24 mouse cellular contexts compared by ENCODE assay signal in genomic region chr6:78469287-78469686, GRCm38 (mm10). TPM values are rescaled to one million over a fixed set of nuclear protein-coding genes. Genes with fewer than 3 reads are reported as not detected.
A peak's percentile ranks its signal among the peaks of the same experiment; 100 is the strongest.
DNase-seq lines count a peak whose midpoint lies in the region; ATAC-seq and TF ChIP-seq lines count a peak whose summit lies in the region.
"Had no signal": no experiment of that assay in that cellular context is flagged by ENCODE, and none has a peak within 500 bp of the region (broad histone marks: within the 10 kb centered on the region; RNA-seq: fewer than 3 reads in every experiment).

No protein-coding gene starts in this region.

- no peak for ATAC-seq in embryonic facial prominence, embryonic 14.5 days (ENCODE audit: low read depth)
- ATAC-seq in intestine, embryonic 15.5 days: peak; percentile 68
- ATAC-seq in intestine, embryonic 16.5 days: peak; percentile 76
- ATAC-seq in intestine, postnatal 0 days: peak; percentile 45; the same call in 1 of the 2 replicates
- ATAC-seq in midbrain, embryonic 15.5 days (replicated peaks): no peak
- ATAC-seq: activated CD4-positive, CD25-positive, alpha-beta regulatory T cell, adult 4 months; CD4-positive, CD25-positive, alpha-beta regulatory T cell, adult 4 months; Patski had no signal

- H3K9me3 ChIP-seq in embryonic facial prominence, embryonic 14.5 days (ENCODE audit: control insufficient read depth, low read length): no peaks in the 10 kb centered on the region
- H3K9me3 ChIP-seq in embryonic facial prominence, embryonic 10.5 days: no peaks in the 10 kb centered on the region
- H3K9me3 ChIP-seq in intestine, embryonic 15.5 days: no peaks in the 10 kb centered on the region
- H3K9me3 ChIP-seq in intestine, embryonic 16.5 days (ENCODE audit: control insufficient read depth, low read length): no peaks in the 10 kb centered on the region
- no peaks in the 10 kb centered on the region for H3K9me3 ChIP-seq in intestine, postnatal 0 days (ENCODE audit: control insufficient read depth)
- no peaks in the 10 kb centered on the region for H3K9me3 ChIP-seq in midbrain, embryonic 15.5 days

- TF ChIP-seq CTCF in intestine, postnatal 0 days (IDR thresholded peaks at IDR 0.05; ENCODE audit: low read depth): no peak

- H3K27me3 ChIP-seq in embryonic facial prominence, embryonic 14.5 days (replicated peaks; ENCODE audit: control insufficient read depth, insufficient read depth, low read length): no peaks in the 10 kb centered on the region
- no peaks in the 10 kb centered on the region for H3K27me3 ChIP-seq in embryonic facial prominence, embryonic 10.5 days (replicated peaks; ENCODE audit: low read depth, poor library complexity, severe bottlenecking)
- H3K27me3 ChIP-seq in intestine, embryonic 15.5 days (replicated peaks): no peaks in the 10 kb centered on the region
- H3K27me3 ChIP-seq in intestine, embryonic 16.5 days (replicated peaks; ENCODE audit: control insufficient read depth, insufficient read depth, low read length): no peaks in the 10 kb centered on the region
- no peaks in the 10 kb centered on the region for H3K27me3 ChIP-seq in intestine, postnatal 0 days (replicated peaks; ENCODE audit: control insufficient read depth, insufficient read depth, low read length)
- no peaks in the 10 kb centered on the region for H3K27me3 ChIP-seq in midbrain, embryonic 15.5 days (replicated peaks)
- H3K27me3 ChIP-seq: CH12.LX had no signal

- no peak overlapping the region for H3K4me3 ChIP-seq in embryonic facial prominence, embryonic 14.5 days (ENCODE audit: low read depth, low read length)
- H3K4me3 ChIP-seq in embryonic facial prominence, embryonic 10.5 days: no peak overlapping the region
- no peak overlapping the region for H3K4me3 ChIP-seq in intestine, embryonic 15.5 days (replicated peaks)
- no peak overlapping the region for H3K4me3 ChIP-seq in intestine, embryonic 16.5 days (ENCODE audit: low read length)
- H3K4me3 ChIP-seq in intestine, postnatal 0 days (ENCODE audit: low read depth, low read length): no peak overlapping the region
- no peak overlapping the region for H3K4me3 ChIP-seq in midbrain, embryonic 15.5 days

- H3K4me2 ChIP-seq in embryonic facial prominence, embryonic 14.5 days (ENCODE audit: low read depth, low read length): no peak overlapping the region
- no peak overlapping the region for H3K4me2 ChIP-seq in intestine, embryonic 15.5 days (replicated peaks)
- H3K4me2 ChIP-seq in intestine, embryonic 16.5 days (ENCODE audit: low read depth, low read length): no peak overlapping the region
- no peak overlapping the region for H3K4me2 ChIP-seq in intestine, postnatal 0 days (replicated peaks; ENCODE audit: low read depth)
- no peak overlapping the region for H3K4me2 ChIP-seq in midbrain, embryonic 15.5 days

- WGBS in embryonic facial prominence, embryonic 14.5 days: 54% methylated on average over 3 of the region's 3 CpGs
- 78% methylated on average over 3 of the region's 3 CpGs for WGBS in embryonic facial prominence, embryonic 10.5 days
- WGBS in intestine, embryonic 15.5 days: 62% methylated on average over 3 of the region's 3 CpGs
- 56% methylated on average over 3 of the region's 3 CpGs for WGBS in intestine, embryonic 16.5 days
- WGBS in intestine, postnatal 0 days: 36% methylated on average over 3 of the region's 3 CpGs
- WGBS in midbrain, embryonic 15.5 days: 84% methylated on average over 3 of the region's 3 CpGs

- H3K4me1 ChIP-seq in embryonic facial prominence, embryonic 14.5 days (ENCODE audit: control insufficient read depth, insufficient read depth, low read length): no peaks in the 10 kb centered on the region
- no peaks in the 10 kb centered on the region for H3K4me1 ChIP-seq in embryonic facial prominence, embryonic 10.5 days
- H3K4me1 ChIP-seq in intestine, embryonic 15.5 days (replicated peaks): no peaks in the 10 kb centered on the region
- H3K4me1 ChIP-seq in intestine, embryonic 16.5 days (ENCODE audit: control insufficient read depth, insufficient read depth, low read length): no peaks in the 10 kb centered on the region
- no peaks in the 10 kb centered on the region for H3K4me1 ChIP-seq in intestine, postnatal 0 days (replicated peaks; ENCODE audit: control insufficient read depth, insufficient read depth, low read length)
- no peaks in the 10 kb centered on the region for H3K4me1 ChIP-seq in midbrain, embryonic 15.5 days

- no peaks in the 10 kb centered on the region for H3K36me3 ChIP-seq in embryonic facial prominence, embryonic 14.5 days (ENCODE audit: control insufficient read depth, insufficient read depth, low read length)
- no peaks in the 10 kb centered on the region for H3K36me3 ChIP-seq in embryonic facial prominence, embryonic 10.5 days (replicated peaks)
- no peaks in the 10 kb centered on the region for H3K36me3 ChIP-seq in intestine, embryonic 15.5 days
- H3K36me3 ChIP-seq in intestine, embryonic 16.5 days (ENCODE audit: control insufficient read depth, insufficient read depth, low read length): no peaks in the 10 kb centered on the region
- H3K36me3 ChIP-seq in intestine, postnatal 0 days (ENCODE audit: control insufficient read depth, insufficient read depth): no peaks in the 10 kb centered on the region
- no peaks in the 10 kb centered on the region for H3K36me3 ChIP-seq in midbrain, embryonic 15.5 days (replicated peaks)
- H3K36me3 ChIP-seq: G1E had no signal

- no peak overlapping the region for H3K9ac ChIP-seq in embryonic facial prominence, embryonic 14.5 days (ENCODE audit: low read depth, low read length)
- no peak overlapping the region for H3K9ac ChIP-seq in intestine, embryonic 15.5 days
- no peak overlapping the region for H3K9ac ChIP-seq in intestine, embryonic 16.5 days (ENCODE audit: low read depth, low read length)
- H3K9ac ChIP-seq in intestine, postnatal 0 days (ENCODE audit: low read depth, low read length): no peak overlapping the region
- H3K9ac ChIP-seq in midbrain, embryonic 15.5 days: no peak overlapping the region

- H3K27ac ChIP-seq in embryonic facial prominence, embryonic 14.5 days (replicated peaks; ENCODE audit: low read depth, low read length): no peak overlapping the region
- H3K27ac ChIP-seq in embryonic facial prominence, embryonic 10.5 days (replicated peaks): no peak overlapping the region
- H3K27ac ChIP-seq in intestine, embryonic 15.5 days: no peak overlapping the region
- no peak overlapping the region for H3K27ac ChIP-seq in intestine, embryonic 16.5 days (ENCODE audit: low read length)
- H3K27ac ChIP-seq in intestine, postnatal 0 days (ENCODE audit: low read depth, low read length): no peak overlapping the region
- no peak overlapping the region for H3K27ac ChIP-seq in midbrain, embryonic 15.5 days

- DNase-seq in embryonic facial prominence, embryonic 14.5 days (ENCODE audit: low spot score): peak; percentile 2
- DNase-seq in embryonic facial prominence, embryonic 10.5 days (ENCODE audit: low spot score): no peak
- no peak for DNase-seq in ovary, adult 18-20 months (ENCODE audit: low spot score)
- DNase-seq in cerebellum, postnatal 4 days (ENCODE audit: low spot score in 2 of 2): no peak
- DNase-seq: adrenal gland, adult 2 months; adrenal gland, adult 8-10 months; adrenal gland, postnatal 10 days; adrenal gland, postnatal 14 days; adrenal gland, postnatal 25 days; adrenal gland, postnatal 36 days; B cell, adult 2 months; cerebellum, adult 11 months; cerebellum, adult 11-12 months had no signal

RNA-seq across cellular contexts. Expression of gene Reg3g, which starts 0.6 kb away (rescaled TPM):
- polyA plus RNA-seq in embryonic facial prominence, embryonic 14.5 days (2014; fragmentation: Nextera tagmentation; extraction: Ambion mirVana): 19.8 and 33.6 TPM in 2 replicates
- 0.15 TPM in 1 of 2 replicates, not detected in the other for polyA plus RNA-seq in embryonic facial prominence, embryonic 10.5 days (2016; fragmentation: Nextera tagmentation; extraction: Ambion mirVana)
- polyA plus RNA-seq in intestine, embryonic 15.5 days (2015; fragmentation: Nextera tagmentation; extraction: Ambion mirVana): 1.7 and 2.6 TPM in 2 replicates
- polyA plus RNA-seq in intestine, embryonic 16.5 days (2015; fragmentation: Nextera tagmentation; extraction: Ambion mirVana): 3.2 and 5.4 TPM in 2 replicates
- 5.8 and 7.8 TPM in 2 replicates for polyA plus RNA-seq in intestine, postnatal 0 days (2015; fragmentation: Nextera tagmentation; extraction: Ambion mirVana)
- not detected in 2 replicates for polyA plus RNA-seq in midbrain, embryonic 15.5 days (2015; fragmentation: Nextera tagmentation; extraction: Ambion mirVana)
- polyA plus RNA-seq: activated CD4-positive, CD25-positive, alpha-beta regulatory T cell, adult 4 months; adrenal gland, adult 2 months; brain, embryonic 14.5 days; C2C12; CD4-positive, CD25-positive, alpha-beta regulatory T cell, adult 4 months; G1E; Patski had no signal

RNA-seq across cellular contexts. Expression of gene Reg1, which starts 46.8 kb away (rescaled TPM):
- not detected in 2 replicates for polyA plus RNA-seq in embryonic facial prominence, embryonic 14.5 days (2014; fragmentation: Nextera tagmentation; extraction: Ambion mirVana)
- polyA plus RNA-seq in embryonic facial prominence, embryonic 10.5 days (2016; fragmentation: Nextera tagmentation; extraction: Ambion mirVana): not detected in 2 replicates
- polyA plus RNA-seq in intestine, embryonic 15.5 days (2015; fragmentation: Nextera tagmentation; extraction: Ambion mirVana): 27.9 and 65.0 TPM in 2 replicates
- 56.1 and 64.6 TPM in 2 replicates for polyA plus RNA-seq in intestine, embryonic 16.5 days (2015; fragmentation: Nextera tagmentation; extraction: Ambion mirVana)
- 229 and 280 TPM in 2 replicates for polyA plus RNA-seq in intestine, postnatal 0 days (2015; fragmentation: Nextera tagmentation; extraction: Ambion mirVana)
- not detected in 2 replicates for polyA plus RNA-seq in midbrain, embryonic 15.5 days (2015; fragmentation: Nextera tagmentation; extraction: Ambion mirVana)
- polyA plus RNA-seq: brain, embryonic 14.5 days; C2C12; CD4-positive, CD25-positive, alpha-beta regulatory T cell, adult 4 months; G1E; Patski had no signal

Comparison
In these comparisons a context has a peak if more than half of its experiments do, and no peak if none do; other contexts are left out.
1. ATAC-seq: peak in intestine, embryonic 15.5 days (single experiment), intestine, embryonic 16.5 days (single experiment) and intestine, postnatal 0 days (single experiment); none in embryonic facial prominence, embryonic 14.5 days (single experiment) and midbrain, embryonic 15.5 days (single experiment).
2. RNA of gene Reg1, which starts 46.8 kb away (polyA plus RNA-seq): 229 to 280 TPM in intestine, postnatal 0 days, 56.1 to 64.6 TPM in intestine, embryonic 16.5 days and 27.9 to 65.0 TPM in intestine, embryonic 15.5 days; not detected in embryonic facial prominence, embryonic 14.5 days, not detected in embryonic facial prominence, embryonic 10.5 days and not detected in midbrain, embryonic 15.5 days; every median in the first group is over 10 times any median in the second.